Mouse (Mus musculus) ES-Bruce4 (cell line): Measurements from ENCODE around the gene Isca2. TPM values are rescaled to one million over a fixed set of nuclear protein-coding genes. Genes with fewer than 3 reads are reported as not detected.

Source experiments
- H3K27ac ChIP-seq: 2 replicates; pipeline ENCODE4 v1.5.1; 2012; ENCODE audit warnings: low read length, inconsistent platforms; ENCODE audit not compliant: insufficient read depth
- H3K27me3 ChIP-seq: 2 replicates; pipeline ENCODE4 v1.6.1; 2012; ENCODE audit warnings: mild to moderate bottlenecking, low read length, inconsistent platforms; ENCODE audit not compliant: control insufficient read depth, poor library complexity, insufficient read depth, severe bottlenecking
- H3K36me3 ChIP-seq: 2 replicates; pipeline ENCODE4 v1.6.1; 2012; ENCODE audit warnings: inconsistent platforms, mild to moderate bottlenecking, low read length, moderate library complexity; ENCODE audit not compliant: control insufficient read depth, poor library complexity, insufficient read depth, severe bottlenecking
- H3K4me1 ChIP-seq: one replicate; pipeline ENCODE4 v1.8.1; 2011; ENCODE audit warnings: low read length; ENCODE audit not compliant: control insufficient read depth, insufficient read depth
- H3K4me3 ChIP-seq: 2 replicates; pipeline ENCODE4 v1.5.1; 2011; ENCODE audit warnings: low read depth, mild to moderate bottlenecking, low read length
- H3K9ac ChIP-seq: 2 replicates; pipeline ENCODE4 v1.6.1; 2012; ENCODE audit warnings: low read depth, mild to moderate bottlenecking, inconsistent platforms; ENCODE audit not compliant: poor library complexity, severe bottlenecking
- H3K9me3 ChIP-seq: replicated peaks from 2 replicates; pipeline ENCODE4 v1.6.1; 2012; ENCODE audit warnings: mild to moderate bottlenecking, low read length, inconsistent platforms; ENCODE audit not compliant: control insufficient read depth, poor library complexity, insufficient read depth, severe bottlenecking
- CTCF ChIP-seq: IDR thresholded peaks from one replicate; pipeline ENCODE4 v1.8.1; 2011; ENCODE audit warnings: low read depth, low read length
- EP300 ChIP-seq: IDR thresholded peaks from 2 replicates; pipeline ENCODE4 v1.6.1; 2011; ENCODE audit warnings: low read depth, low read length; ENCODE audit not compliant: insufficient read depth
- POLR2A ChIP-seq: IDR thresholded peaks from one replicate; pipeline ENCODE4 v1.8.1; 2011; ENCODE audit warnings: low read length; ENCODE audit not compliant: insufficient read depth
- polyA plus RNA-seq: library from polyadenylated mRNA; stranded (reverse); fragments of >200 nt; gene quantifications from 2 replicates; pipeline ENCODE4 v1.2.4, GENCODE M21; 2011; ENCODE audit warnings: low read depth; ENCODE audit not compliant: missing spikeins, insufficient read depth, insufficient read length

Gene Isca2
- polyA plus RNA-seq, 1 experiment = 44.4 TPM

GRCm38 (mm10) chr12:84799086-84799485, 26.0 kb downstream of the Isca2 start:
- Histone ChIP-seq H3K27ac (no peak overlapping the region), H3K9me3 (no peaks in the 10 kb centered on the region), H3K4me3 (no peak overlapping the region), H3K36me3 (no peaks in the 10 kb centered on the region), H3K9ac (no peak overlapping the region), H3K4me1 (no peaks in the 10 kb centered on the region), H3K27me3 (no peaks in the 10 kb centered on the region)
- TF ChIP-seq CTCF (no peak), POLR2A (no peak)

GRCm38 (mm10) chr12:84800419-84800818, 27.4 kb downstream of the Isca2 start:
- Histone ChIP-seq H3K9ac (no peak overlapping the region), H3K27me3 (no peaks in the 10 kb centered on the region), H3K4me3 (no peak overlapping the region), H3K4me1 (no peaks in the 10 kb centered on the region), H3K36me3 (no peaks in the 10 kb centered on the region), H3K9me3 (no peaks in the 10 kb centered on the region), H3K27ac (no peak overlapping the region)
- TF ChIP-seq POLR2A (no peak), EP300 (no peak), CTCF (no peak)

GRCm38 (mm10) chr12:84801532-84802110, 28.6 kb downstream of the Isca2 start:
- Histone ChIP-seq H3K27me3 (no peaks in the 10 kb centered on the region), H3K4me3 (no peak overlapping the region), H3K36me3 (no peaks in the 10 kb centered on the region), H3K27ac (no peak overlapping the region), H3K9me3 (no peaks in the 10 kb centered on the region), H3K4me1 (no peaks in the 10 kb centered on the region), H3K9ac (no peak overlapping the region)
- TF ChIP-seq POLR2A (no peak), EP300 (no peak), CTCF (no peak)

GRCm38 (mm10) chr12:84802625-84803024, 29.6 kb downstream of the Isca2 start:
- TF ChIP-seq CTCF = no peak
- no peak for TF ChIP-seq EP300
- no peak for TF ChIP-seq POLR2A
- no peaks in the 10 kb centered on the region for H3K4me1 ChIP-seq
- no peak overlapping the region for H3K27ac ChIP-seq
- no peaks in the 10 kb centered on the region for H3K9me3 ChIP-seq
- no peak overlapping the region for H3K9ac ChIP-seq
- no peak overlapping the region for H3K4me3 ChIP-seq
- no peaks in the 10 kb centered on the region for H3K27me3 ChIP-seq
- H3K36me3 ChIP-seq = no peaks in the 10 kb centered on the region

- Histone ChIP-seq H3K4me3 (no peak overlapping the region), H3K9me3 (no peaks in the 10 kb centered on the region), H3K9ac (no peak overlapping the region), H3K27me3 (no peaks in the 10 kb centered on the region), H3K4me1 (no peaks in the 10 kb centered on the region), H3K36me3 (no peaks in the 10 kb centered on the region), H3K27ac (no peak overlapping the region)
- no peak for TF ChIP-seq POLR2A
- no peak for TF ChIP-seq EP300
- TF ChIP-seq CTCF = no peak
Measured at GRCm38 (mm10) chr12:84805228-84805842, 32.3 kb downstream of the Isca2 start.

GRCm38 (mm10) chr12:84806010-84806409, 33.0 kb downstream of the Isca2 start:
- Histone ChIP-seq H3K36me3 (no peaks in the 10 kb centered on the region), H3K9ac (no peak overlapping the region), H3K4me3 (no peak overlapping the region), H3K27me3 (no peaks in the 10 kb centered on the region), H3K27ac (no peak overlapping the region), H3K9me3 (no peaks in the 10 kb centered on the region), H3K4me1 (no peaks in the 10 kb centered on the region)
- TF ChIP-seq CTCF = no peak
- TF ChIP-seq EP300 = no peak
- no peak for TF ChIP-seq POLR2A
